Mouse (Mus musculus) liver, embryonic 12.5 days (tissue): Measurements from ENCODE around the gene Zrsr1. TPM values are rescaled to one million over a fixed set of nuclear protein-coding genes. Genes with fewer than 3 reads are reported as not detected.
A peak's percentile ranks its signal among the peaks of the same experiment; 100 is the strongest.

Source experiments
- ATAC-seq: fragments of 200-750 bp; cut with Nextera tagmentation; 2 replicates; pipeline ENCODE4 v1.8.0; 2017; ENCODE audit warnings: moderate number of reproducible peaks, mild to moderate bottlenecking, moderate library complexity
- H3K27ac ChIP-seq: fragments of 300-500 bp; sonication (generic); 2 replicates; pipeline ENCODE4 v1.5.1; 2016; ENCODE audit warnings: mild to moderate bottlenecking
- H3K27me3 ChIP-seq: fragments of 300-500 bp; sonication (generic); replicated peaks from 2 replicates; pipeline ENCODE4 v1.6.1; 2016; ENCODE audit warnings: mild to moderate bottlenecking, moderate library complexity
- H3K36me3 ChIP-seq: fragments of 300-500 bp; sonication (generic); 2 replicates; pipeline ENCODE4 v1.6.1; 2016; ENCODE audit warnings: mild to moderate bottlenecking, moderate library complexity
- H3K4me1 ChIP-seq: fragments of 300-500 bp; sonication (generic); 2 replicates; pipeline ENCODE4 v1.6.1; 2016
- H3K4me2 ChIP-seq: fragments of 300-500 bp; sonication (generic); 2 replicates; pipeline ENCODE4 v1.6.1; 2016; ENCODE audit warnings: mild to moderate bottlenecking, moderate library complexity
- H3K4me3 ChIP-seq: fragments of 300-500 bp; sonication (generic); 2 replicates; pipeline ENCODE4 v1.5.1; 2016; ENCODE audit warnings: mild to moderate bottlenecking, moderate library complexity
- H3K9ac ChIP-seq: fragments of 300-500 bp; sonication (generic); 2 replicates; pipeline ENCODE4 v1.6.1; 2016; ENCODE audit warnings: mild to moderate bottlenecking, moderate library complexity
- H3K9me3 ChIP-seq: fragments of 300-500 bp; sonication (generic); replicated peaks from 2 replicates; pipeline ENCODE4 v1.6.1; 2016; ENCODE audit warnings: mild to moderate bottlenecking, moderate library complexity
- WGBS: fragments of 180-500 bp; shearing (Covaris S2); methylation state at CpG from one replicate; pipeline ENCODE4 v1.1.7; 2016; ENCODE audit not compliant: insufficient replicate concordance; 5-methylcytosine and 5-hydroxymethylcytosine counted together
- polyA plus RNA-seq: library from polyadenylated mRNA; unstranded; fragments of >200 nt; fragmentation: Nextera tagmentation; extraction: Ambion mirVana; gene quantifications from 2 replicates; pipeline ENCODE4 v1.2.1, GENCODE M21; 2016

Zrsr1 gene
- polyA plus RNA-seq, 1 experiment from 2014 or later: 2.8 TPM

- H3K4me1 ChIP-seq: peaks cover 15% of the 10 kb centered on the region
- H3K4me2 ChIP-seq: no peak overlapping the region
- H3K36me3 ChIP-seq: peaks cover 12% of the 10 kb centered on the region; the same call in 1 of the 2 replicates
- H3K4me3 ChIP-seq: no peak overlapping the region
- H3K27me3 ChIP-seq: no peaks in the 10 kb centered on the region
- H3K9ac ChIP-seq: no peak overlapping the region
- H3K27ac ChIP-seq: no peak overlapping the region
- 73% methylated on average over 6 of the region's 6 CpGs for WGBS
- no peaks in the 10 kb centered on the region for H3K9me3 ChIP-seq
- ATAC-seq: no peak
Observed at GRCm38 (mm10) chr11:22950131-22950530, 21.7 kb upstream of the Zrsr1 start.

GRCm38 (mm10) chr11:22952668-22953067, 19.1 kb upstream of the Zrsr1 start:
- WGBS: 65% methylated on average over 7 of the region's 7 CpGs
- no peak overlapping the region for H3K27ac ChIP-seq
- no peak for ATAC-seq
- H3K4me3 ChIP-seq: no peak overlapping the region
- peaks cover 26% of the 10 kb centered on the region for H3K36me3 ChIP-seq
- H3K4me2 ChIP-seq: no peak overlapping the region
- H3K4me1 ChIP-seq: peaks cover 8% of the 10 kb centered on the region
- no peaks in the 10 kb centered on the region for H3K9me3 ChIP-seq
- no peaks in the 10 kb centered on the region for H3K27me3 ChIP-seq
- H3K9ac ChIP-seq: no peak overlapping the region

- H3K9me3 ChIP-seq: no peaks in the 10 kb centered on the region
- 90% methylated on average over 6 of the region's 6 CpGs for WGBS
- H3K9ac ChIP-seq: no peak overlapping the region
- H3K27ac ChIP-seq: no peak overlapping the region
- H3K27me3 ChIP-seq: no peaks in the 10 kb centered on the region
- H3K4me3 ChIP-seq: no peak overlapping the region
- no peak for ATAC-seq
- peaks cover 26% of the 10 kb centered on the region for H3K36me3 ChIP-seq
- H3K4me2 ChIP-seq: no peak overlapping the region
- H3K4me1 ChIP-seq: no peaks in the 10 kb centered on the region
Observed at GRCm38 (mm10) chr11:22956346-22956745, 15.5 kb upstream of the Zrsr1 start.

GRCm38 (mm10) chr11:22956830-22957229, 15.0 kb upstream of the Zrsr1 start:
- peak; percentile 68 for ATAC-seq
- H3K9ac ChIP-seq: no peak overlapping the region

GRCm38 (mm10) chr11:22957791-22958374, 13.9 kb upstream of the Zrsr1 start:
- no peaks in the 10 kb centered on the region for H3K9me3 ChIP-seq
- no peak overlapping the region for H3K9ac ChIP-seq
- H3K27ac ChIP-seq: no peak overlapping the region
- 81% methylated on average over 4 of the region's 4 CpGs for WGBS
- peaks cover 20% of the 10 kb centered on the region for H3K36me3 ChIP-seq
- no peaks in the 10 kb centered on the region for H3K4me1 ChIP-seq
- no peak overlapping the region for H3K4me2 ChIP-seq
- no peaks in the 10 kb centered on the region for H3K27me3 ChIP-seq
- no peak overlapping the region for H3K4me3 ChIP-seq
- ATAC-seq: no peak

More at GRCm38 (mm10) chr11:22956830-22957229, 15.0 kb upstream of the Zrsr1 start:
- 65% methylated on average over 4 of the region's 4 CpGs for WGBS
- Histone ChIP-seq H3K4me2 (no peak overlapping the region), H3K4me1 (no peaks in the 10 kb centered on the region), H3K27ac (no peak overlapping the region), H3K9me3 (no peaks in the 10 kb centered on the region), H3K36me3 (peaks cover 26% of the 10 kb centered on the region), H3K27me3 (no peaks in the 10 kb centered on the region), H3K4me3 (no peak overlapping the region)

GRCm38 (mm10) chr11:22962101-22962500, 9.7 kb upstream of the Zrsr1 start:
- no peak for ATAC-seq
- no peak overlapping the region for H3K9ac ChIP-seq
- peaks cover 12% of the 10 kb centered on the region for H3K36me3 ChIP-seq
- peaks cover 7% of the 10 kb centered on the region; the same call in 1 of the 2 replicates for H3K9me3 ChIP-seq
- no peak overlapping the region for H3K27ac ChIP-seq
- no peak overlapping the region for H3K4me3 ChIP-seq
- WGBS: 77% methylated on average over 1 of the region's 1 CpGs
- no peak overlapping the region for H3K4me2 ChIP-seq
- H3K27me3 ChIP-seq: no peaks in the 10 kb centered on the region
- H3K4me1 ChIP-seq: no peaks in the 10 kb centered on the region

GRCm38 (mm10) chr11:22964401-22964800, 7.4 kb upstream of the Zrsr1 start:
- Histone ChIP-seq H3K27me3 (no peaks in the 10 kb centered on the region), H3K4me3 (no peak overlapping the region), H3K9ac (no peak overlapping the region), H3K4me2 (no peak overlapping the region), H3K27ac (no peak overlapping the region), H3K36me3 (peaks cover 16% of the 10 kb centered on the region), H3K9me3 (peaks cover 11% of the 10 kb centered on the region; the same call in 1 of the 2 replicates), H3K4me1 (no peaks in the 10 kb centered on the region)
- no peak for ATAC-seq
- WGBS: 78% methylated on average over 4 of the region's 4 CpGs

GRCm38 (mm10) chr11:22965503-22965902, 6.3 kb upstream of the Zrsr1 start:
- Histone ChIP-seq H3K36me3 (peaks cover 16% of the 10 kb centered on the region), H3K9me3 (peaks cover 11% of the 10 kb centered on the region; the same call in 1 of the 2 replicates), H3K4me1 (no peaks in the 10 kb centered on the region), H3K9ac (no peak overlapping the region), H3K4me3 (no peak overlapping the region), H3K27me3 (no peaks in the 10 kb centered on the region), H3K27ac (no peak overlapping the region), H3K4me2 (no peak overlapping the region)
- no peak for ATAC-seq
- WGBS: 78% methylated on average over 4 of the region's 4 CpGs

- peaks cover 43% of the 10 kb centered on the region for H3K36me3 ChIP-seq
- H3K4me1 ChIP-seq: peaks cover 9% of the 10 kb centered on the region
- no peaks in the 10 kb centered on the region for H3K27me3 ChIP-seq
- no peak overlapping the region for H3K4me3 ChIP-seq
- 33% methylated on average over 6 of the region's 6 CpGs for WGBS
- H3K27ac ChIP-seq: no peak overlapping the region
- no peak for ATAC-seq
- H3K4me2 ChIP-seq: no peak overlapping the region
- peaks cover 20% of the 10 kb centered on the region for H3K9me3 ChIP-seq
- no peak overlapping the region for H3K9ac ChIP-seq
Observed at GRCm38 (mm10) chr11:22969486-22969885, 2.3 kb upstream of the Zrsr1 start.

- WGBS: 88% methylated on average over 1 of the region's 1 CpGs
- peaks cover 12% of the 10 kb centered on the region for H3K4me1 ChIP-seq
- peak overlapping the region; percentile 77 for H3K4me2 ChIP-seq
- peak overlapping the region; percentile 97; the same call in 1 of the 2 replicates for H3K27ac ChIP-seq
- no peak overlapping the region for H3K4me3 ChIP-seq
- peaks cover 45% of the 10 kb centered on the region for H3K36me3 ChIP-seq
- no peaks in the 10 kb centered on the region for H3K27me3 ChIP-seq
- H3K9ac ChIP-seq: no peak overlapping the region
- ATAC-seq: no peak
- peaks cover 20% of the 10 kb centered on the region for H3K9me3 ChIP-seq
Observed at GRCm38 (mm10) chr11:22970546-22970945, 1.3 kb upstream of the Zrsr1 start.

GRCm38 (mm10) chr11:22972746-22973526, 1.1 kb downstream of the Zrsr1 start:
- Histone ChIP-seq H3K9me3 (peaks cover 9% of the 10 kb centered on the region), H3K4me3 (peak overlapping the region; percentile 59), H3K36me3 (peaks cover 51% of the 10 kb centered on the region), H3K9ac (peak overlapping the region; percentile 68), H3K27ac (peak overlapping the region; percentile 97), H3K4me1 (peaks cover 27% of the 10 kb centered on the region), H3K4me2 (peak overlapping the region; percentile 77), H3K27me3 (no peaks in the 10 kb centered on the region)
- ATAC-seq: peak; percentile 61
- 53% methylated on average over 45 of the region's 46 CpGs for WGBS

- no peak for ATAC-seq
- peaks cover 57% of the 10 kb centered on the region for H3K36me3 ChIP-seq
- peak overlapping the region; percentile 79 for H3K27ac ChIP-seq
- H3K4me2 ChIP-seq: peak overlapping the region; percentile 77
- H3K9me3 ChIP-seq: peaks cover 9% of the 10 kb centered on the region
- peaks cover 31% of the 10 kb centered on the region for H3K4me1 ChIP-seq
- 49% methylated on average over 14 of the region's 14 CpGs for WGBS
- H3K27me3 ChIP-seq: no peaks in the 10 kb centered on the region
- H3K4me3 ChIP-seq: peak overlapping the region; percentile 59
- peak overlapping the region; percentile 68 for H3K9ac ChIP-seq
Observed at GRCm38 (mm10) chr11:22973599-22973998, 1.8 kb downstream of the Zrsr1 start.
